Mouse (Mus musculus): ENCODE measurements around the gene Ndrg4.
"Not testable (repeated sequence)": the region's sequence is repeated elsewhere in the genome, so short reads cannot be mapped to it uniquely, and the experiment has no call there.

The Ndrg4 gene

GRCm38 (mm10) chr8:95676631-95677030 is at the start of gene Ndrg4:
Gene Ndrg4 (plus strand): TSS chr8:95676980.
- DNase-seq (ENCODE audit: low spot score), result no peak

GRCm38 (mm10) chr8:95632840-95633239 is 43.9 kb upstream of the Ndrg4 start:
- no peak for DNase-seq (ENCODE audit: low spot score)

- DNase-seq (ENCODE audit: low spot score), result peak; percentile 97
These were observed 43.3 kb upstream of the Ndrg4 start, which contains the start of gene Gins3 for GRCm38 (mm10) chr8:95633262-95634062. Gene Gins3 (plus strand): TSS chr8:95633453.

DNA sequence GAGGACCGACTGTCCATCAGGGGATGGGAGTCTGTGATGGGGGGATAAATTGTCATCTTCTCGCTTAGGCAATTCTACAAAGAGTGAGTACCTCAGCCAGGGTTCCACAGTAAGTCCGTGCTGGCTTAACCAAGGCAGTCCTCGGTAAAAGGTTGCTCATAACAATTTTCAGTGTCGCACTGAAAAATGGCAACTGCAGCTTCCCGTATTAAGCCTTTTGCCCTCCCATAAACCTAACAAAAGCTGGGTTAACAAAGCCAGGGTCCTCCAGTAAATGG is 42.8 kb upstream of the Ndrg4 start:
- DNase-seq (ENCODE audit: low spot score), result no peak

GRCm38 (mm10) chr8:95644942-95645341 is 31.8 kb upstream of the Ndrg4 start:
- no peak for DNase-seq (ENCODE audit: low spot score)

GRCm38 (mm10) chr8:95648251-95648650 is 28.5 kb upstream of the Ndrg4 start:
- no peak for DNase-seq (ENCODE audit: low spot score)

- DNase-seq (ENCODE audit: low spot score), result no peak
These were observed 23.4 kb upstream of the Ndrg4 start for GRCm38 (mm10) chr8:95653351-95653750.

DNA sequence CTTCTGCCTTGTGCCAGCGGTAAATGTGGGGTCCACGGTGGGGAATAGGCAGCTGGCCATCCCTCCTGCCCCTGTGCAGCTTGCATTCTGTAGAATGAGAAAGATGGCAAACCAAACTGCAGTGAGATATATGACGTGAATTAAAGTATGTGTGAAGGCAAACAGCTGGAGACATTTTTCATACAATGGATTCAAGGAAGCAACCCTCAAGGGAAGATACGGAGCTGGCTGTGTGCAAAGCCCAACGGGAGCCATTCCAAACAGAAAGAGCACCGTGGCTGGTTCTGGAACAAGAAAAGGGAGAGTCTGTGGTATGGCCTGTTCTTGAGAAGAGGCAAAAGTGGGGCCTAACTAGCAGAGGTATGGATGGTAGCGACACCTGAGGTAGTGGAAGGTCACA is 20.9 kb upstream of the Ndrg4 start:
- DNase-seq (ENCODE audit: low spot score), result no peak

GRCm38 (mm10) chr8:95656316-95657002 is 20.3 kb upstream of the Ndrg4 start:
- DNase-seq (ENCODE audit: low spot score), result no peak

GRCm38 (mm10) chr8:95657523-95657922 is 19.3 kb upstream of the Ndrg4 start:
- no peak for DNase-seq (ENCODE audit: low spot score)

GRCm38 (mm10) chr8:95660334-95660882 is 16.4 kb upstream of the Ndrg4 start:
- no peak for DNase-seq (ENCODE audit: low spot score)

GRCm38 (mm10) chr8:95661085-95661484 is 15.7 kb upstream of the Ndrg4 start:
- no peak for DNase-seq (ENCODE audit: low spot score)

- DNase-seq (ENCODE audit: low spot score), result no peak
These were observed 15.2 kb upstream of the Ndrg4 start for GRCm38 (mm10) chr8:95661575-95661974.

DNA sequence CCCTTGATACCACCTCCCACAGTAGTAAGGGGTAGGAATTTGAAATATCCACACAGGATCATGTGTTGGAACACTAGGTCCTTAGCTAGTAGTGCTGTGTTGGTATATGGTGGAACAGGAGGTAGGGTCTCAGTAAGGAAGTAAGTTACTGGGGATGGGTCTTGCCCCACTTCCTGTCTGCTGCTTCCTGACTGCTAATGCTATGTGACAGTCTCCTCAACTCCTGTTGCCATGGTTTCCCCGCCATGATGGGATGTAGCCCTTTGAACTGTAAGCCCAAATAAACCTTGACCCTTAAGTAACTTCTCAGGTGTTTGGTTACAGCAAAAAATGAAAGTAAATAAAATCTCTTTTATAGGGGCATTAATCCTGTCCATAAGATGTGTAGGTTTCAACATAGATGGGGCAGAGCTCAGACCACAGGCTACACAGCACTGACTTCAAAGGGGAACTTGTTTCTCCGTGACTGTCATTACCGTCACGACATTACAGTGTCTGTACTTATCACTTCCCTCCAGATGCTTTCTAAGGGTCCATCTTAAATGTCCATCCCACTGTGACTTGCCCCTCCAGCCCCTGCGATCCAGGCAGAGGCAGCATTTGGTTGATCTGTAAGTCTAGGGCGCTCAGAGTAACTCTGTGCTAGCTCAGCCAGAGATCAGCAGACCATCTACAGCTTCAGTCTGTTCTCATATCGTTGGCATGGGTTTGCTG is 13.7 kb upstream of the Ndrg4 start:
- no peak for DNase-seq (ENCODE audit: low spot score)

DNA sequence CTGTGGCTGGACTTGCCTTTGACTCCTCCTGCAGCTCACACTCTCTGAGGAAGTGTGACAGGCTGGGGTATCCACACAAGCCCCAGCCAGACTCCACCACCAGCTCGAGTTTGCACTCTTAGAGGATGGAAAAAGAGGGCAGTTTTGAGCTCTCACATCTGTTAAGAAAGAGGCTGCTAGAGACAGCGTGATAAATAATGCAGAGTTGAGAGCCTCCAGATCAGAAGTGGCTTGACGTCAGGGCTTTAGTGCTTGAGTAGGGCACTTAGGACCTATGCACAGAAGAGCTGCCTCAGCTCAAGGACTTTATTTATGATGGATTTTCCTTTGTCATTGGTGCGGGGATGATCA is 13.2 kb upstream of the Ndrg4 start:
- DNase-seq (ENCODE audit: low spot score), result no peak

DNA sequence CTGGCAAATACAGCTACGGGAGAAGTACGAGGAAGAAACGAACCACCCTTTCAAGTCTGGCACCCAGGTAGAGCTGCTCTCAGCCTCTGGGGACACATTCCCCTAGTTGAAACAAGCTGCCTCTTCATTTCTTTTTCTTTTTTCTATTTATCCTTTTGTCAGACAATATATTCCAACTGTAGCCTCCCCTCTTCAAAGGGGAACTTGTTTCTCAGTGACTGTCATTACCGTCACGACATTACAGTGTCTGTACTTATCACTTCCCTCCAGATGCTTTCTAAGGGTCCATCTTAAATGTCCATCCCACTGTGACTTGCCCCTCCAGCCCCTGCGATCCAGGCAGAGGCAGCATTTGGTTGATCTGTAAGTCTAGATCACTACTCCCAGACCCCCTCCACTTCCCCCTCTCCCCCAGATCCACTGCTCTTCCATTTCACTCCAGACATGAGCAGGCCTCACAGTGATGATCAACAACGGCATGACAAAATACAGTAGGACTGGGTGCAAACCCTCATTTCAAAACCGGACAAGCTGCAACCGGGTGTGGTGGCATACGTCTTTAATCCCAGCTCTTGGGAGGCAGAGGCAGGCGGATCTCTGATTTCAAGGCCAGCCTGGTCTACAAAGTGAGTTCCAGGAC is 10.8 kb upstream of the Ndrg4 start:
- DNase-seq (ENCODE audit: low spot score), result not testable (repeated sequence)

DNA sequence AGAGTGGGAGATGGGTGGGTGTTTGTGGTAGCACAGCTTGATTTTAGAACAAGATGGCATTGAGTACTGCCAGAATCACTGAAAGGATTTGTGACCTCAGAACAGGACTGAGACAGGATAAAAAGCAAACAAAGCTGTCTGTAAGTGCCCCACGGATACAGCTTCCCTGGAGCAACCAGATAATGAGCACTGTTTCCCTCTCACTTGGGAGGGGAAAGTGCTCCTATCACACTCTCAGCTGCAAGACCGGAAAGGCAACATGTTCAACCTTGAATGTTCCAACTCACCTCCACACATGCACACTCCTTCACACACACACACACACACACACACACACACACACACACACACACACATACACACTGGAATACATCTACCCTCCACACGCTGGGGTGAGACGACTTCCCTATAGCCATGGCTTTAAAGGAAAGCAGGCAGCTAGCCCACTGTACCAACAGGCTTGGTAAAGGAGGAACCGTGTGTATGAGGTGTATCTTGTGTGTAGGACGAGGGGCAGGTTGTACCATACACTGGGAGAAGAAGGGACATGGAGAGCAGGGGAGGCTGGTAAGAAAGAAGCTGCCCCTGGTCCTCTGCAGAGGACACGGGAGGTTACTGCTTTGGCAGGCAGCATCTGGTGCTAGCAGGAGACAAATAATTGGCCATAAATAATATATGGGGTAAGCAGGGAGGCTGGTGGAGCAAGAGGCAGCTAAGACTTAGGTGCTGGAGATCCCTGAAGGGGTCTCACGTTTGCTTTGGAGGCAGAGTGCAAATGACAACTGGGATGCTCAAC is 8.4 kb upstream of the Ndrg4 start:
- DNase-seq (ENCODE audit: low spot score), result no peak

- DNase-seq (ENCODE audit: low spot score), result no peak
These were observed 6.8 kb upstream of the Ndrg4 start for GRCm38 (mm10) chr8:95669967-95670366.

DNA sequence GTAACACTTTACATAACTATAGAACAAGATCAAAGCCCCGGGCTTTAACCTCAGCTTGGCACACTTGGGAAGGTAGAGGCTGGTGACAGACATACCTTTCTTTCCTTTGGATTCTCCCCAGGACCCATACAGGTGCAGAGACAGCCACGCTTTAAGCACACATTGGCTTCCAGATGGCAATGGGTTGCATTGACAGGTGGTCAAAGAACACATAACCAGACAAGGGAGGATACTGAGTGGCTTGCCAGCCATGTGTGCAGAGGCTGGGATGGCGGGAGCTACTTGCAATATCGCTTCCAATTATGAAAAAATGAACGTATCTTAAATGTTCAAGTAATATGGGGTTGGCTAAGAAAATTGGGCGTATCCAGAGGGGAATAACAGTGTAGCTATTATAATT is 4.9 kb upstream of the Ndrg4 start:
- no peak for DNase-seq (ENCODE audit: low spot score)

DNA sequence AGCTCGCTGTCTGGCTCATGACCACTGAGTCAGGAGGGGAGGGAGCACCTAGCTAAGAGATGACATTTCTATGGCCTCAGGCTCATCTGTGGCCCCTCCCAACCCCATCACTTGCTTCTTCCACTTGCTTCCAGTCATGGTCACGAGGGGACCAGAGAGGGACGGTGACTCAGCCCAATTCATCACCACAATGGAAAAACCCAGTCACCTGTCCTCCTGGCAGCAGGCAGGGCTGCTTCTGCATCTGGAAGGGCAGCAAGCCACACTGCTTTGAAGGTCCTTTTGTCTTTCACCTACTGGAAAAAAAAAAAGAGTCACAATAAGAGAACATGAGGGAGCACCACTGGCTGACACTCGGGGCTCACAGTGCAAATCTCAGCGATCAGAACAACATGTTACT is 4.0 kb upstream of the Ndrg4 start:
- no peak for DNase-seq (ENCODE audit: low spot score)

DNA sequence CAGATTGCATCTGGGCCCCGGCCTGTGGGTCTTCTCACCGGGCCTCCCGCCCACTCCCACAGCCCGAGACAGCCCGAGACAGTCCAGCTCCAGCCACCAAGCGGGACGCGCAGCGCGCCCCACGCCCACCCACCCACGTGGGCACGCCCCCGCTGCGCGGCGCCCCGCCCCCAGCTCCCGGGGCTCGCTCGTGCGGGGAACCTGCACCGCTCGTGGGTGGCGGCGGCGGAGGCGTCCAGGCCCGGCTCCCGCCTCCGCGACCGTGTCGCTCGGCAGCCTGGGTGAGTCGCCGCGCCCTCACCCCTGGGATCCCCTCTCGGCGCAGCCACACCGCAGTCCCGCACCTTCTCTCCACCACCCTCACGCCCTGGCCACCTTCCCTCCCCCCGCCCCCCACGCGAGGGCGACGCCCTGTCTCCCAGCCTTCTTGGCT is 827 bp downstream of the Ndrg4 start:
- no peak for DNase-seq (ENCODE audit: low spot score)

Data from MN1 (cell line).